Mouse (Mus musculus) cerebellum, postnatal 25 days (tissue): ENCODE data around the gene Tbc1d10a.
A peak's percentile ranks its signal among the peaks of the same experiment; 100 is the strongest.
"Not testable (repeated sequence)": the region's sequence is repeated elsewhere in the genome, so short reads cannot be mapped to it uniquely, and the experiment has no call there.

Experiments
- DNase-seq, 2 experiments: peaks; one replicate each; pipeline ENCODE4 v3.0.0; 2021; ENCODE audit warnings: mixed read lengths in 2 of 2

Gene Tbc1d10a

DNA sequence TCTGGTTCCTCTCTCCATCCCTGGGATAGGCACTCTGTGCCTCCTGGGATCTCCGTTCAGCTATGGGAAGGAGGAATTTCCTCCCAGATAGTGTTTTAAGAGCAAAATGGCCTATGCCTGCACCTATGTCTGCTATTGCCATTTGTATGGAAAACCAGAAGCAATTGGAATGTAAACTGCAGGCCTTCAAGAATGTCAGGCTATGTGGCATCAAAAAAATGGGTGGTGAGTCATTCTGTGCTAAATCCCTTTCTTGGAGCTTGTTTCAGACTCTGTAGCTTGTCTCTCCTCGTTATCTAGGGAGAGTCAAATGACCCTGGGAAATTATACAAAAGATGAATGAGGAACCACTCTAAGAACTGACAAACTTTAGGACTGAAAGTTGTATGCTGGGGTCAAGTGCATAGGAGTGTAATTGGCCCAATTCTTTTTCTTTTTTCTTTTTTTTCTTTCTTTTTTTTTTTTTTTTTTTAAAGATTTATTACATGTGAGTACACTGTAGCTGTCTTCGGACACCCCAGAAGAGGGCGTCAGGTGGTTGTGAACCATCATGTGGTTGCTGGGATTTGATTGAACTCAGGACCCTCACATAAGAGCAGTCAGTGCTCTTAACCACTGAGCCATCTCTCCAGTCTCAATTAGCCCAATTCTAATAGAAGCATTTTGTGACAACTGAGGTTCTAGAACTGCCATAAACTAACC lies 2.2 kb upstream of the Tbc1d10a start:
- no peak for DNase-seq

DNA sequence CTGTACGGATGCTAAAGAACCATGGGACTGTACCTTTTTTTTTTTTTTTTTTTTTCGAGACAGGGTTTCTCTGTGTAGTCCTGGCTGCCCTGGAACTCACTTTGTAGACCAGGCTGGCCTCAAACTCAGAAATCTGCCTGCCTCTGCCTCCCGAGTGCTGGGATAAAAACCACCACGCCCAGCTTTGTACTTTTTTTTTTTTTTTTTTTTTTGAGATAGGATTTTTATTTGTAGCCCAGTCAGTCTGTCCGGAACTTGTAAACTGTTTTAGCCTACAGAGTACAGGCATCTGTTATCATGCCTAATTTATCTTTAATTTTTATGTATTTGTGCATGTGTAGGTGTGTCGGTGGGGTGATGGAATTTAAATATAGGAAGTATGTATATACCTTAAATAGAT lies 1.1 kb upstream of the Tbc1d10a start:
- not testable (repeated sequence) for DNase-seq

DNA sequence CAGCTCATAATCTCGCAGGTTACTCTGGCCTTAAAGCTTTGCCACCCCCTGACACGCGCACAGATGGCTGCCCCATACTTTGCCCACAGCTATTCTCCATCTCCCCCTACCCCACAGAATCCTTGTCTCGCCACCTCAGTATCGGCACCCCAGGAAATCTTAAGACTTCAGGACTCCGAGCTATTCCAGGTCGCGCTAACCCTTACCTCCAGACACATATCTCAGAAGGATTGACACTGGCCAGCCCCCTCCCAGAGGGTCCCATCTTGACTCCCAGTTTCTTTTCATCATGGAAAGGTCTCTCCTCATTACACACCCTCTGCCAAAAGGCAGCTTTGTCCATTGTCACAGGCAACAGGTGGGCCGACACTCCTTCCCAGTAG lies 720 bp downstream of the Tbc1d10a start:
- peak; percentile 19 to 50 for DNase-seq

DNA sequence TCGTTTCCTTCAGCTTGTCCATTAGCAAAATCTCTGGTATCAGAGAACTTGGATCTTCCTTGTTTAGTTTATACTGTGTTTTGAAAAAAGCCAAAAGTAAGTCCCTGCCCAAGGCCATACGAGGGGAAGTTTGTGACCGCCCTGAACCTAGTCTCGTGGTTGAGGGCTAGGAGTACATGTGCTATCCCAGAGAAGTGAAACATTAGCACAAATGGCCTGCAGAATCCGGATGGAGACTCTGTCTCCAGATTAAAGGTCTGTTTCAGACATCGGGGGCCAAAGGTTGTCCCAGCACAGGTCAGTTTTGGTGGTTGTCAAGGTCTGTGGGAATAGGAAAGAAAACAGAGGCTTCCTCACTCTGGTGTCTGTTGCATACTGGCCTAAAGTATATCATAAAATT lies 2.6 kb downstream of the Tbc1d10a start:
- DNase-seq: no peak

DNA sequence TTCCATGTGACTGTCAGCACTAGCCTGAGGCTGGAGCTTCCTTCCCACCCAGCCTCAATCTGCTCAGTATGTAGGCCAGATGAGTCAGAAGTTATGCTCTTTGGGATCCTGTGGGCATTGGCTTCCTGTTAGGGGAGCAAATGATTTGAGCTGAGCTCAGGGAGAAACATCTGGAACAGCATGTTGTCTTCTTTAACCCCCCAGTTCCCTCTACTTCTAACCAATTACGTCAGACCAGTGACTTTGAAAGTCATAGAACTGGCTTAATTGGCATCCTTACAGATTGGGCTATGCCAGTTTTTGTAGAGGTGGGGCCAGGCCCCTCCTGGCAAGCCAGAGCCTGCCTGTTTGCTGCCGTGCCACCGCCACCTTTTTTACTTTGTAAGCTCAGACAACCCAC lies 4.1 kb downstream of the Tbc1d10a start:
- no peak for DNase-seq

DNA sequence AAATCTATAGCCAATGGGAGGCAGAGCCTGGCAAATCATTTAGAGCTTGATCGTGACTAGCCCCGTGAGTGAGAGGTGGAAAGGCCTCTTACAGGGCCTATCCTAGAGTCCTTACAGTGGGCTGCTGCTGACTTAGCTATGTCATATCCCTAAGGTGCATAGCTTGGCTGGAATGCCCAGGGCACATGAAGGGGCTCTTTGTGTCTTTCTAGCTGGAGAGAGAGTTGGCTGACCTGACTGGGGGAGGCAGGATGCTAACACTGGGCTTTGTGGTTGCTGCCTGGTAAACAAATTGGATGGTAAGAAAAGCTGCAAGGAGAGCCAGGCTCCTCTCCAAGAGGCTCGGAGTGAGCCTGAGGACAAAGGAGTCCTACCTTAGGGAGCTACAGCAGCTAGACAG lies 6.2 kb downstream of the Tbc1d10a start:
- DNase-seq: no peak

DNA sequence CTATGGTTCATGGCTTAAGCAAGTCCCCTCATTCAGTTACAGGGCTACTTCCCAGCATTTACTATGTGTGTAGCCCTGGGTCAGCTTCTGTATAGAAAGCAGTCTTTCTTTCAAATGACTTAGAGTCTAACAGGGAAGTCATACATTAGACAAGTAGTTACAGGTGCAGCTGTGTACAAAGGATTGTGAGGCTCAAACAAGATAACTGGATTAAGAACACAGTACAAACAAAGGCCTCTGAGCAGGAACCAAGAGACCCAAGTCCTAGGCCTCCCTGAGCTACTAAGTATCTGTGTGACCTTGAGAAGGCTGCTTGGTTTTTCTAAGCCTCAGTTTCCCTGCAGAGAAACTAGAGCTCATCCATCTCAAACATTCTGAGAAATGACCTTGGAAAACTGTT lies 6.8 kb downstream of the Tbc1d10a start:
- no peak for DNase-seq

DNA sequence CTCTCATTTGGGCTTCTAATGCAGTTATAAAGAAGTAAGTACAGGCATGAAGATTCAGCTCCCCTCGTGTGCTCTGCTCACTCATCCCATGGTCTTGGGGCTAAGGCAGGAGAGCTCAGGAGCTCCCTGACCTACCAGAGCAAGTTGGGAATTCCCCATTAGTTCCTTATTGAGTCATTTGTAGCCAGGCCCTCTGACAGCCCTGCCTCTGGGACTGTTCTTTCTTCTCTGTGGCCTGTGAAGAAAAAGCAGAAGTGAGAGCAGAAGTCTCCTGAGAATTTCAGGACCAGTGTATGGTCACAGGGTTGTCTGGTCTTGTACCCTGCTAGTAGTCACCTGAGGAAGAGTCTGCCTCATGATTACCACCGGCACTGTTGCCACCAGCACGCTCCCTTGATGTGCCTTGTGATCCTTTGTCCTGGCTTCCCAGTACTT lies 9.0 kb downstream of the Tbc1d10a start:
- DNase-seq: no peak

DNA sequence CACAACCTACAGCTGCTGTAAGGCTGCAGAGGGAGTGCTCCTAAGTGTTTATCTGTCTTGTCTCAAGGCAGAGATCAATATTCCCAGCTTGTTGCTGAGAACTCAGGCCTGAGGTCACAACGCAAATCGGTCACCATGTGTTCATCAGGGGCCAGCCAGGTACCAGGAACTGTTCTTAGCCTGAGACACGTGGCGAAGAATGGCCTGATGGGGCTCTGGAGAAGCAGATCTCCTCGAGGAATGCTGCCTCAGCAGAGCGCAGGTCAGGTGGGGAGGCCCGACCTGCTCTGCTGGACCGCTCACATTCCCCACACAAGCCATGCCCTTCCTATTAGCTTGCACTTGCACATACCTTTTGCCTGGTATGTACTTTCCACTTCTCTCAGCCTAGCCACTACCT lies 10.0 kb downstream of the Tbc1d10a start:
- no peak for DNase-seq

DNA sequence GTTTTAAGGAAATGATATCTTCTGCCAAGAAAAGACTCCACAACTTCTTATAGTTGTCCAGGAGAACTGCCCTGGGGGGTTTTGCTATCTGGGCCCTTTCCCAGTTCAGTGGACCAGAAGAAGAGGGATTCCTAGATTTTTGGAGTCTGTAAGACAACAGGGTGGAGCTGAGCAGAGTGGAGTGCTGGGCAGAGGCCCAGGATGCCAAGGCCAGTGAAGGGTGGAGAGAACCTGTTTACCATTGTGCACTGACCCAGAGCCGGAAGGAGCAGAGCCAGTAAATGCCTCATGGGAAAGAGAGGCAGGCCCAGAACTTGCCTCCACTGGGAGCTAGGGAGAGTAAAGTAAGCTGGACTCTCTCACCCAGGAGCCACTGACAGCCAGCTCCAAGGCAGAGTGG lies 11.1 kb downstream of the Tbc1d10a start:
- no peak for DNase-seq

DNA sequence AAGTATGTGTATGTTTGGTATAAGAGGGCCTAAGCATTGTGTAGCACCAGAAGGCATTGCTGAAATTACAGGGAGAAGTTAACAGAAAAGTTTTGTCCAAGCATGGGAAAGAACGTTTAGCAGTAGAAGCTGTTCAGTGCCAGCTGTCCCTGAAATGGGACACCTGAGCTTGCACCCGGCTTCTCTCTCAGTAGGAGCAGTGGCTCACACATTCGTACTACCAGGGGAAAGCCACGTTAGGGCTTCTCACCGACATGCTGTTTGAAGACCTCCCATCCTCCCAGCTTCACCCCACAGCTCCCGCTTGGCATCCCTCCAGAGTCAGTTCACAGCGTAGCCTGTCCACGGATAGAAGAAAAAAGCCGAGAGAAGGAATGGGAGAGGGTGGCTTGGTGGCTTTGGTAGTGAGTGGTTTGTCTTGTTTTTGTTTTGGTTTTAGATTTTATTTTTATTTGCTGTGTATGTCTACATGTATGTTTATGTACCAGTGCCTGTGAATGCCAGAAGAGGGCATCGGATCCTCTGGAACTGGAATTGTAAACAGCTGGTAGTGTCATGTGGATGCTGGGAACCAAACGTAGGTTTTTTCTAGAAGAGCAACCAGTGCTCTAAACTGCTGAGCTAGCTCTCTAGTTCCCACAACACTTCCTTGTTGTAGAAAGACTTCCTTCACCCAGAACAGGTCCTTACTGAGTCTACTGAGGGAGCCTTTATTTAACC lies 15.6 kb downstream of the Tbc1d10a start:
- peak in 1 of 2 experiments; percentile 35 for DNase-seq

DNA sequence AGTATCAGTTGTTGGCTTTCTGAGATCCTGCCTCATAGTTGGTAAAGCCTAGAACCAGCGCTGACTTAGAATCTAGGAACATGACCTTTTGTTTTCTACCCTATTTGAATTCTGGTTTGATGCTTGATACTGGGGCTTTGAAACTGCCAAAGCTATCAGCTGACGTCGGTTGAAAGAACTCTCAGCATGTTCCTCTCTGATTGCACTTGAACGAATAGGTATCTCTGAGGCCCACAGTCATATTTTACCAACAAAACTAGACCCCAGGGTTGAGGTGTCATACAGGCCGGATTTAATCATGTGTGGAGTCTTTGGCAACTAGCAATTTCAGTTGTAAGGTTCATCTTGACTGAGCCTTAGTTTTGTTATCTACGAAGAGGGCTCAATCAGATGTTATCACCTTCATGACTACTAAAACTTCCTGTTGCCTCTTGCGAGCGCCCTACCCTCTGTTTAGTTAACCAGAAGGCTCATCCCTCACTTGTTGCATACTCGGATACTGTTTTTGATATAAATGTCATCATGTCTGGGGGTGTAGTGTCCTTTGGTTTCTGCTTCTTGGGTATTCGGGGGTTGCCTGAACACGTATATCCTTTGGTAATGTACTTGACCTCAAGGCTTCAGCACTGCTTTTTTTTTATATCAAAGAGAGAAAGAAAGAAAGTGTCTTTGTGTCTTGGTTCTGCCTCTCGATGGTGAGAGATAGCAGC lies 16.6 kb downstream of the Tbc1d10a start:
- no peak for DNase-seq

DNA sequence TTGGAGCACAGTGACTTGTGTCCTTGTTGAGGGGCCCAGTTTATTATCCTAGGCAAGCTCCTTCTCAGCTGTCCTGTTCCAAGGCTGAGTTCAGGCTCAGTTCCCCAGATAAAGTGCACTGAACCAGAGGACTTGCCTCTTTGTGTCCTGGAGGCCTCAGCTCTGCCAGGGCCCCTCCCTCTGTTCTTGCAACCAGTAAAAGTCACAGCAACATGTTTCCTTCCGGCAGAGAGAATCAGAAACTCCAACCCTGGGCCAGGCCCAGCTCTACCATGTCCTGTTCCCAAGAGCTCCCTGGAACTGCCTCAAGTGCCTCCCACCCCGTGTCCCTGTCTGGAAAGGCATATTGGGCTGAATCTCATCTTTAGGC lies 17.1 kb downstream of the Tbc1d10a start:
- no peak for DNase-seq

DNA sequence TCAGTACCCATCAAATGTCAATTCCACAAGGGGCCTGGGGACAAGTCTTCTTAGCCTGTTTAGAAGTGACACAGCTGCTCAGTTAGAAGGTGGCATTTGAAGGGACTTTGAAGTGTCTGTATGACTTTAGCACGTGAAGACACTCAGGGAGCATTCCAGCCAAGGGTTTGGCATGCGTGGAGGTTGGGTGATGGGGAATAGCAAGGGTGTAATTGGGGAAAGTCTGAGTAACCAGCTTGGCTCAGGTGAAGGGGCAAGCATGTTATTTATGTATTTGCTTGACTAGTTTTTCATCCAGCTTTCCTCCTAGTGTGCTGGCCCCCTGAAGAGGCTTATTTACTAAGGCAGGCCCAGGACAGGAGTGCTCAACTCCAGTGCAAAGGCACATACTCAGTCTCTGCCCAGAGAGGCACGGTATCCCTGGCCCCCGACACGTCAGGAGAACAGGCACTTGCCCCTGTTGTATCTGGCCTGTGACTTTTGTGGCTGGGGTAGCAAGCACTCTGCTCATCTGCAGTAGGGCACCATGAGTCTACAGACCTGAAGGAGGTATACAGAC lies 18.6 kb downstream of the Tbc1d10a start:
- no peak for DNase-seq

DNA sequence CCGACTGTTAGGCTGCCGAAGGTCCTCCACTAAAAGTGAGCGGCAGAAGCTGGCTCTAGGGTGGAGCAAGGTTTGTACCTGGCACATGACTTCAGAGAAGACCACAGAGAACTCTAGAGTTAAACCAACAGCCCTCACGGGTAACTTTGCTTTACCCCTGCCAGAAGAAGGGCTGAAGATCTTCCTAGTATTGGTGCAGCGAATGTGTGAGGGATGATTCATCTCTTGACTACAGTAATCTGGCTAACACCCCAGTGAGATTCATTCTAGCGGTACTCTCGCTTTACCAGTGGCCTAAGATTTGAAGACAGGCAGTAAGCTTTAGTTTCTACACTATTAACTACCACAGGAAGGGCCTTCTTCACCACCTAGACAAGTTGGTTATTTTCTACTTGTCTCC lies 19.4 kb downstream of the Tbc1d10a start:
- no peak for DNase-seq

DNA sequence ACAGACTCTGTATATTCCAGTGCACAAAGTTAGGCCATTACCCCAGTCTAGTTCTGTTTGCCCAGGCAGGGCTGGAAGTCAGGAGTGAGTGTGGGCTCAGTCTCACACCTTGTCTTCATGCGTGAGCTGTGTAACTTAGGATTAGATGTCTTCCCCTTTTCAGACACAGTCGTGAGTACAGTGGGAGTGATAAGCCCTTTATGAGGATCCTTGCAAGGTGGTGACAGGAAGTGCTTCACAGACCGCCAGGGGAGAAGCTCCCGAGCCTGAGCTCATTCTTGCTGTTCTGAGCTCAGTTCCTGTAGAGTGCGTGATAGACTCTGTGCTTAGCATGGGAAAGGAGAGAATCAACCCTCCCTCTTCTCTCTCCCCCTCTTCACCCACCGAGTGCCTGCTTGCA lies 20.0 kb downstream of the Tbc1d10a start:
- DNase-seq: no peak

DNA sequence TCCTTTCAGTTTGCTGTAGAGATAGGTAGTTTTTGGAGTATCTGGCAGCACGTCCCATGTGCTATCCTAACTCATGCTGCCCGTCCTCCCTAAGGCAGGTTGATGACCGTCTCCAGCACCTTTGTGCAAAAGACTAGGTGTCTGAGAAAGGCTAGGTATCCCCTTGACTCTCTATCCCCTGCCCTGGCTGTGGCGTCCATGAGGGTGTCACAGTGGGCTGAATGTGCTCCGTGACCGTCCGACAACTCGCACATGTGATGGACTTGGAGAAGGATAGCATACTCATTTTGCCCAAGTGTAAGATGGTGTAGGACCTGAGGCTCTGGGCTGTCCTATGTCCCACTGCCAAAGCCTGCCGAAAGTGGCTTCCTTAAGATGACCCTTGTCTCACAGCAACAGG lies 21.1 kb downstream of the Tbc1d10a start:
- DNase-seq: no peak

DNA sequence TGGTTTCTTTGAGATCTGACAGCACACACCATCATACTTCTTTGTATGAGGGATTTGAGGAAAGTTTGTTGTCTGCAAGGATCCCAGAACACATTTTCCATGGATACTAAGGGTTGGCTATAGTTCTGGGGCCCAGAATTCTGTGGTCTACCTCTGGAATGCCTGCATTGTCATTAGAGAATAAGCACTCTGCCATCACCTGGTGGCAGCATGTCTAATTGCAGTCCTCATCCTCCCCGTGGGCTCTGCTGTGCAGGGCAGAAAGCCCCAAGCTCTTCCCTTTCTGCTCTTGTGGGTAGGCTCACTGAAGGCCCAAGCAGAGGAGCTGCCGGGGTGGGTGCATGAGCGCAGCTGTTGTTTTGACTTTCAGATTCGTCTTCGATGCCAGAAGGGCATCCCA lies 23.0 kb downstream of the Tbc1d10a start:
- DNase-seq: no peak

DNA sequence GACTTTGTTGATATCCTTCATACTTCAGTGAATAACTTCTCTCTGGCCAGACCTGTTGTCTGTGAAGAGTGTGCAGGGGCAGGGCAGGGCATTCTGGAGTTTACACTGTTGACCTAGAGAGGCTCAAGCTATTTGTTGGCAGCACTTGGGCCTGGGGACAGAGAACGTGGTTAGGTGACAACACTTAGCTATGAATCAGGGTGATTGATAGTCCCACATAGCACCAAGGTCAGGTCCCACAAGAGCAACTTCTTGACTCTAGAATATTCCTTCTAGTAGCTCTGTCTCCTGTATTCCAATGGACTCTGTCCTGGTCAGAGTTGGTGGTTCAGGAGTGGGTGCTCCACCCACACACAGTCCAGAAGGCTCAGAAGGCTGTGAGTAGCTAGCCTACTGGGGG lies 24.2 kb downstream of the Tbc1d10a start:
- no peak for DNase-seq

DNA sequence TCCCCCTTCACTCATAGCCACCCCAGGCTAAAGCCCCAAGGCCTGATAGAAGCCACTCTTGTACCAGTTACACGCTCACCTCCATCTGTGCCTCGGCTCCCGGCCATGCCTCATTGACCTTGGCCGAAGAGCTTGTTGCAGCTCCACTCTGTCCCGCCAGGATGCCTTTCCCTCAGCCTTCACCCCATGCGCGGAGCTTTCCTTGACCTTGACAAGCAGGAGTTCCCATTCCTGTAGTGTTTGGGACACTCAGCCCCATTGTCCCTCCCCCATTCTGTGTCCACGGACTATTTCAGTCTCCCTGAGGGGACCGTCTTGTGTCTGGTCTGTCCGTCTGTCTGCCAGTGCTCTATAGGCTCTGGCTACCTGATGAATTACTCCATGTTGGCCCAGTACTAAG lies 26.5 kb downstream of the Tbc1d10a start:
- DNase-seq: no peak

DNA sequence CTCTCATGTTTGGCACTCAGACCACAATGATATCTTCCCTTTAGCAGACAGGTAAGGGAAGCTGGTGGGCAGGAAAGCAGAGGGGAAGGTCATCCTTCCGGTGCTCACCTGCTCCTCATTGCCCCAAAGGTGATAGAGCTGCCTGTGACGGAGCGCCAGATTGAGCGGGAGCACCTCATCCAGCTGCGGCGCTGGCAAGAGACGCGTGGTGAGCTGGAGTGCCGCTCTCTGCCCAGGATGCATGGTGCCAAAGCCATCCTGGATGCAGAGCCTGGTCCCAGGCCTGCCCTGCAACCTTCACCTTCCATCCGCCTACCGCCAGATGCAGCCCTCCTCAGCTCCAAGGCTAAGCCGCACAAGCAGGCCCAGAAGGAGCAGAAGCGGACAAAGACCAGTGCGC lies 28.0 kb downstream of the Tbc1d10a start:
- DNase-seq: no peak

DNA sequence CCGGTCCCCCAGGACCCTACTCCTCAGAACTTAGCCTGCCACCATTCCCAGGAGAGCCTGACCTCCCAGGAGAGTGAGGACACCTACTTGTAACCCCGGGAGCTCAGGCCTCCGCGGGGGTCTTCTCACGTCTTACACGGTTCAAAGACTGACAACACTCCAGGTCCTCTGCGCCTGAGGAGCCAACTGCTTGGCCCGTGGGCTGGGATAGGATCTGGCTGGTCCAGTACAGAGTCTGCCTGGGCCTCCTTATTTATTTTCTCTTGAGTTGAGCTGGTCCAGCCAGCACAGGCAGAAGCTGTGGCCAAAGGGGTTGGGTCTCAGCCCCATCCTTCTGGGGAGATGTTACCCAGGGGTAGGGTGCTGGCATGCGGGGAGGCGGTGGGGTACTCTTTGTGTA lies 28.5 kb downstream of the Tbc1d10a start:
- DNase-seq: no peak

DNA sequence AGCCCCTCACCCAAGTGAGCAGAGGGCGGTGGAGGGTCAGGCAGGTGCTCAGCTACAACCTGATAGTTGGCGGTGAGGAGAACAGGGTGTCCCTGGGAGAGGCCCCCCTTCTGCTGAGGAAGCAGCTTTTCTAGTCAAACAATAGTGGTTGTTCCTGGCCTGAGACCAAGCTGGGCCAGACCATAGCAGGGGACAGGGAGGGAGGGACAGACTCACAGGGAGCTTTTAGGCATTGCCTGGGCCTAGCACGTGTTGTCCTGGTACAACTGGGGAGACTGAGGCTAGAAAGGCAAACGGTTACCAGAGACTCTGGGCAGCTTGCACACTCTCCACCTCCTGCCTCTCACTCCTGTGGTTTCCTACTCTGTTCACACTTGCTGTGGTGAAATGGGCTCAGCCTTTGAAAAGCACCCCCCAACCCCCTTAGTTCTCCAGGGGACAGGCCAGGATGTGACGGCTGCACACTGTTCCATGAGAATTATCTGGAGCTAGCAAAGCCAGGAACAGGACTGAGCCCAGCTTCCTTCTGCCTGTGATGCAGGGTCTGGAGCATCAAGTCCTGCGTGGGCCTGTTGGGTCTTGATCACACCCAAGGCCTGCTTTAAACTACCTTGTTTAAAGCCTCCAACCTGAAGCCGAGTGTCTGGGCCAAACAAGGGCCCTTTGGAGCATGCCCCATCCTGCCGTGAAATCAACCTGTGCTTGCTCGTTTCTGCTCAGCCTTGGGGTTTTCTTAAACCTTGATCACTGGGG lies 29.8 kb downstream of the Tbc1d10a start:
- no peak for DNase-seq
